Mouse (Mus musculus): ENCODE results near the gene Morn4. TPM values are rescaled to one million over a fixed set of nuclear protein-coding genes. Genes with fewer than 3 reads are reported as not detected.

Gene Morn4
- polyA plus RNA-seq, 1 experiment from 2014 or later = 166 TPM

DNA sequence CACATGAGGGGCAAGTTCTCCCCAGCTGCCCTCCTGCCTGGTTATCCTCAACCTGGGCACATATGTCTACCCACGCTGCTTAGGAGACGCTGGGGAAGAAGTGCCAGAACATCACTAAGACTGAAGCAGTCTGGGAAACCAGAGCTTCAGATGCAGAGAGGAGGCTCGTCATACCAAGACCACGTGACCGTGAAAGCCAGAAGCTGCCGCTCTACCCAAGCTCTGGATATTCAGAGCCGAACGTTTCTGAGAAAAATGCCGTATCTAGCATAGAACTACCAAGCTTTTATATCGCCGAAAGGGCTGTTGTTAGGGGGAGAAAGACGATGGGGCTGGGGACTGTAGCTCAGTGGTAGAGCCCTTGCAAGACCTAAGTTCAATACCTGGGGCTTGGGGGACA is 47.8 kb downstream of the Morn4 start:
- Histone ChIP-seq H3K9me3 (replicated peaks; ENCODE audit: control insufficient read depth, low read length) (no peaks in the 10 kb centered on the region), H3K4me3 (ENCODE audit: low read depth, low read length) (no peak overlapping the region), H3K4me2 (ENCODE audit: low read length) (no peak overlapping the region), H3K27ac (ENCODE audit: low read depth, low read length) (no peak overlapping the region), H3K36me3 (ENCODE audit: control insufficient read depth, insufficient read depth, low read length) (no peaks in the 10 kb centered on the region), H3K27me3 (replicated peaks; ENCODE audit: control insufficient read depth, insufficient read depth, low read length) (no peaks in the 10 kb centered on the region), H3K4me1 (ENCODE audit: control insufficient read depth, insufficient read depth, low read length) (no peaks in the 10 kb centered on the region), H3K9ac (ENCODE audit: low read length) (no peak overlapping the region)
- DNase-seq (ENCODE audit: low spot score) (no peak), ATAC-seq (no peak)
- 88% methylated on average over 12 of the region's 12 CpGs for WGBS

DNA sequence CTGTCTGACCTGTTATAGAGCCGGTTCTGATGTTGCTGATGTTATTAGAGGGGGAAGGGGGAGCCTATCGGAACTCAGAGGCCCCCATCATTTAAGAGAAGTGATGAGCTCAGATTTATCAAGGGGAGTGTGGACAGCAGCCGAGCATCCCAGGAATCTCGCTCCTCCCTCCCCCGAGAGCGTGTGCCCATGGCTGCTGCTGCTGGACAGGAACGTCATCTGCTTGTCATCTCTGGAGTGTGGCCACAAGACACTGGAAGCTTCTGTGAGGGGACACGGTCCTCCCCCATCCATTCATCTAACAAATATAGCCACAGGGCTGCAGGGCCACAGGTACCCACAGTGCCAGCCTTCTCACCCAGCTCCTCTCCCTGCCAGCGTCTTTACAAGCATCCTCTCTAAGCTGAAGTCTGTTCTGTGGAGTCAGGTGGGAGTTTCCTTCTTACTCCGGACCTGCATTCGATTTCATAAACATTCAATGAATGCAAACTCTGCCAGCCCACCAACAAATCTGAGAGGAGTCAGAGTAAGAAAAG is 48.9 kb downstream of the Morn4 start:
- Histone ChIP-seq H3K27ac (ENCODE audit: low read depth, low read length) (no peak overlapping the region), H3K4me2 (ENCODE audit: low read length) (no peak overlapping the region), H3K9ac (ENCODE audit: low read length) (no peak overlapping the region), H3K9me3 (replicated peaks; ENCODE audit: control insufficient read depth, low read length) (no peaks in the 10 kb centered on the region), H3K36me3 (ENCODE audit: control insufficient read depth, insufficient read depth, low read length) (no peaks in the 10 kb centered on the region), H3K27me3 (replicated peaks; ENCODE audit: control insufficient read depth, insufficient read depth, low read length) (no peaks in the 10 kb centered on the region), H3K4me3 (ENCODE audit: low read depth, low read length) (no peak overlapping the region), H3K4me1 (ENCODE audit: control insufficient read depth, insufficient read depth, low read length) (no peaks in the 10 kb centered on the region)
- 75% methylated on average over 11 of the region's 11 CpGs for WGBS
- ATAC-seq (no peak), DNase-seq (ENCODE audit: low spot score) (no peak)

DNA sequence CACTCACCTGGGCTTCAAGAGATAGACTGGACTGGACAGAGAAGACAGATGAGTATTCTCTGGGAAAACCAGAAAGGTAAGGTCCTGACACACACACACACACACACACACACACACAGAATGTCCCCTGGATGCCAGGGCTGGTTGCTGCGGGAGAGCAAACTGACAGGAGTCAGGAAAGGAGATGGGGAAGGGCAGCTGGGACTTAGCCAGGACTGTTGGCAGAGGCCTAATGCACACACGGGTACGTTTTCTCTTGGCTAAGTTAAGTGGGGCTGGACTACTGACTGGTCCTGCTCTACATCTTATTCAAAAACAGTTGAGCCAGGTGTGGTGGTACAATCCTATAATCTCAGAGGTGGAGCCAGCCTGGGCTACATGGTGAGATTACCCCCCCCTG is 49.8 kb downstream of the Morn4 start:
- H3K27me3 ChIP-seq (replicated peaks; ENCODE audit: control insufficient read depth, insufficient read depth, low read length) = no peaks in the 10 kb centered on the region
- no peak overlapping the region for H3K27ac ChIP-seq (ENCODE audit: low read depth, low read length)
- H3K9me3 ChIP-seq (replicated peaks; ENCODE audit: control insufficient read depth, low read length) = no peaks in the 10 kb centered on the region
- DNase-seq (ENCODE audit: low spot score) (no peak), ATAC-seq (no peak)
- no peaks in the 10 kb centered on the region for H3K4me1 ChIP-seq (ENCODE audit: control insufficient read depth, insufficient read depth, low read length)
- H3K9ac ChIP-seq (ENCODE audit: low read length) = no peak overlapping the region
- no peak overlapping the region for H3K4me3 ChIP-seq (ENCODE audit: low read depth, low read length)
- H3K4me2 ChIP-seq (ENCODE audit: low read length) = no peak overlapping the region
- H3K36me3 ChIP-seq (ENCODE audit: control insufficient read depth, insufficient read depth, low read length) = no peaks in the 10 kb centered on the region
- WGBS = 68% methylated on average over 3 of the region's 3 CpGs

DNA sequence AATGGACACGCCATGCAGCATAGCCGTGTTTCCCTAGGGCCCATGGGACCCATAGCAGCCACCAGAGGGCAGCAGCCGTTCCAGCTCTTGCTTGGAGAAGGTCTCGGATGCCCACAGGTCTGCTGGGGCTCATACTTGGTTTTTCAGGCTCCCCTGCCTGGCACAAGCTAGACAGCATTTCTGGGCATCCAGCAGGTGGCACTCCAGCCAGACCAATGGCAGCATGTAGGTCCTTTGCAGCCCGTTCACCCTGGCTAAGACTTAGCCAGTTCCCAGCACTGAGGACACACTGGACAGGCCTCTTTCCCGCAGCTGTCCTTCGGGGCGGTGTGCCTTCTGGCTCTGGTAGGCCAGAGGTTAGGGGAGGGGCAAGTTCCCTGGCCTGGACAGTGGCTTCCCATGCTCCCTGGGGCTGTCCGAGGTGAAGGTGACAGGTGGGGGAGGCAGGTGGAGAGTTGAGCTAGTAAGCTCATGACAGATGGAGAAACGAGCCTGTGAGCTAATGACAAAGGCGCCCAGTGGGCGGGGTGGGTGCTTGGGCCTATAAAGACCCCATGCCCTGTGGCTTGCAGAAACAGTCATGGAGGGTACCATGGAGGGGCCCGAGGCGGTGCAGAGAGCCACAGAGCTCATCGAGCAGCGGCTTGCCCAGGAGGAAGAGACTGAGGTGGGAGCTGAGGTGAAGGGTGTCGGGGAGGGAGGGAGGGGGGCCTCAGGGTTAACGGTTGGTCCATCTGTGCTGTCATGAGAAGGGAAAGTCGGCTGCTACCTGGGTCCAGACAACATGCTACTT is 50.5 kb downstream of the Morn4 start, which contains the start of gene Ankrd2:
Gene Ankrd2 (plus strand): TSS at position 545 of the 793 bp plus-strand sequence.
- ATAC-seq (peak; percentile 90), DNase-seq (ENCODE audit: low spot score) (peak; percentile 89)
- no peak within 1 kb of the TSS for H3K4me3 ChIP-seq (ENCODE audit: low read depth, low read length)
- no peaks in the 10 kb centered on the region for H3K4me1 ChIP-seq (ENCODE audit: control insufficient read depth, insufficient read depth, low read length)
- no peak within 1 kb of the TSS for H3K4me2 ChIP-seq (ENCODE audit: low read length)
- no peaks in the 10 kb centered on the region for H3K27me3 ChIP-seq (replicated peaks; ENCODE audit: control insufficient read depth, insufficient read depth, low read length)
- H3K27ac ChIP-seq (ENCODE audit: low read depth, low read length) = no peak within 1 kb of the TSS
- 68% methylated on average over 19 of the region's 19 CpGs for whole genome bisulfite sequencing
- no peaks in the 10 kb centered on the region for H3K9me3 ChIP-seq (replicated peaks; ENCODE audit: control insufficient read depth, low read length)
- no peak within 1 kb of the TSS for H3K9ac ChIP-seq (ENCODE audit: low read length)
- no peaks in the 10 kb centered on the region for H3K36me3 ChIP-seq (ENCODE audit: control insufficient read depth, insufficient read depth, low read length)

DNA sequence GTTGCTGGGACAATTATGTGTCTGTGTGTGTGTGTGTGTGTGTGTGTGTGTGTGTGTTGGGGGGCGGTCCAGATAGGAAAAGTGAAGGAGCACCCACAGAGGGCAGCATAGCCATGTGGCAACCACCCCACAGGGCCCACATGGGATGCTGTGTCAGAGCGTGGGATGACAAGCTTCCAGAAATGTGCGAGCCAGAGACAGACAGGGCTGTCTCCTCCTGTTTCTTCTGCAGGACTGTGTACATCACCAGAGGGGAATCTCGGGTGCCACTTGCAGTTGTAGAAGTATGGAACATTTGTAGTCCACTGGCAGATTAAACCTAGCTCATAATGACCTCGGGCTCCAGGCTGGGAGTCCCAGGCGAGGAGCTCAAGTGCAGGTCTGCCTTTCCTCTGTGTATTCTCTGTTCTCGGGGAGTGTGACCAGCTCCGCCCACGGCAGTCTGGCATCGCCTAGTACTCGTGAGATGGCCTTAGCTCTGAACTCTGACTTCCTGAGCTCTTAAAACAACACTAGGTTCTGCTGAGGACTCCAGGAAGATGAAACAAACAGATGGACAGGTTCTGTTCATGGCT is 51.2 kb downstream of the Morn4 start:
- no peak for ATAC-seq

DNA sequence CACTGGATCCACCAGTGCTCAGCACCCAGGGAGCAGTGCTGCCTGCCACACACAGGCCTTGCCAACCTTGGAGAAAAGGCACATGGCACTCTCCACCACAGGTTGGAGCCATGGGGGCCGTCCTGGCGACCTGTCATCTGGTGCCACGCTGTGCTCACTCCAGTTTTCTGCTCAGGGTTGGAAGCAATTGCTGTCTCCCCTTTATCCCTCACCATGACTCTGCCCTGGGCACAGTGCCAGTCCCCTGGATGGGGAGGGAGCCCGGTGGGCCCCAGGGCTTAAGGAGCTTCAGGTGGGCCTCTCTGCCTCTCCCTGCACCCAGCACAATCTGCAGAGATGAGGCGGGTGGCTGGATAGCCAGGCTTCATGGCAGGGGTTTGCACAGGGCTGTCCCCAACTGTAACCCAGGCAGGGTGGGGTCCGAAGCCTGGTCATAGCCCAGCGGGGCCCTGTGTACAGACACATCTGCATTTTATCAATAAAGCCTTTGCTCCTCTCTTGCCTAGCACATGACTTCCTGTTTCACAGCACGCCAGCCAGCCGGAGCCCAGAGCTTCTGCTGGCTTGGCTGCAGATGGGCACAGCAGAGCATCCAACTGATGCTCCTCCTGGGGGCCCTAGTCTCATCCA is 51.9 kb downstream of the Morn4 start:
- no peaks in the 10 kb centered on the region for H3K36me3 ChIP-seq (ENCODE audit: control insufficient read depth, insufficient read depth, low read length)
- WGBS = 66% methylated on average over 9 of the region's 9 CpGs
- H3K27me3 ChIP-seq (replicated peaks; ENCODE audit: control insufficient read depth, insufficient read depth, low read length) = no peaks in the 10 kb centered on the region
- H3K4me3 ChIP-seq (ENCODE audit: low read depth, low read length) = no peak overlapping the region
- H3K9ac ChIP-seq (ENCODE audit: low read length) = no peak overlapping the region
- no peaks in the 10 kb centered on the region for H3K9me3 ChIP-seq (replicated peaks; ENCODE audit: control insufficient read depth, low read length)
- H3K4me2 ChIP-seq (ENCODE audit: low read length) = no peak overlapping the region
- no peak overlapping the region for H3K27ac ChIP-seq (ENCODE audit: low read depth, low read length)
- no peaks in the 10 kb centered on the region for H3K4me1 ChIP-seq (ENCODE audit: control insufficient read depth, insufficient read depth, low read length)
- ATAC-seq (no peak), DNase-seq (ENCODE audit: low spot score) (no peak)

More for the DNA sequence above, 51.2 kb downstream of the Morn4 start:
- DNase-seq (ENCODE audit: low spot score) = no peak
- H3K4me2 ChIP-seq (ENCODE audit: low read length) = no peak overlapping the region
- no peaks in the 10 kb centered on the region for H3K9me3 ChIP-seq (replicated peaks; ENCODE audit: control insufficient read depth, low read length)
- no peaks in the 10 kb centered on the region for H3K36me3 ChIP-seq (ENCODE audit: control insufficient read depth, insufficient read depth, low read length)
- H3K27me3 ChIP-seq (replicated peaks; ENCODE audit: control insufficient read depth, insufficient read depth, low read length) = no peaks in the 10 kb centered on the region
- H3K4me1 ChIP-seq (ENCODE audit: control insufficient read depth, insufficient read depth, low read length) = no peaks in the 10 kb centered on the region
- H3K9ac ChIP-seq (ENCODE audit: low read length) = no peak overlapping the region
- WGBS = 66% methylated on average over 11 of the region's 11 CpGs
- H3K4me3 ChIP-seq (ENCODE audit: low read depth, low read length) = no peak overlapping the region
- no peak overlapping the region for H3K27ac ChIP-seq (ENCODE audit: low read depth, low read length)

DNA sequence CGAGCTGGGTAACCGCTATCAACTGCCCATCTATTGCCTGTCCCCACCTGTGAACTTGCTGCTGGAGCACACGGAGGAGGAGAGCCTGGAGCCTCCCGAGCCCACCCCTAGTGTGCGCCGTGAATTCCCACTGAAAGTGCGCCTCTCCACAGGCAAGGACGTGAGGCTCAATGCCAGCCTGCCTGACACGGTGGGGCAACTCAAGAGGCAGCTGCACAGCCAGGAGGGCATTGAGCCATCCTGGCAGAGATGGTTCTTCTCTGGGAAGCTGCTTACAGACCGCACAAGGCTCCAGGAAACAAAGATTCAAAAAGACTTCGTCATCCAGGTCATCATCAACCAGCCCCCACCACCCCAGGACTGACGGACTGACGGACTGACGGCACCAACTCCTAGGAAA is 52.5 kb downstream of the Morn4 start:
- no peaks in the 10 kb centered on the region for H3K9me3 ChIP-seq (replicated peaks; ENCODE audit: control insufficient read depth, low read length)
- no peak overlapping the region for H3K4me3 ChIP-seq (ENCODE audit: low read depth, low read length)
- 76% methylated on average over 14 of the region's 14 CpGs for WGBS
- H3K4me2 ChIP-seq (ENCODE audit: low read length) = no peak overlapping the region
- no peak for ATAC-seq
- H3K36me3 ChIP-seq (ENCODE audit: control insufficient read depth, insufficient read depth, low read length) = no peaks in the 10 kb centered on the region
- DNase-seq (ENCODE audit: low spot score) = no peak
- H3K4me1 ChIP-seq (ENCODE audit: control insufficient read depth, insufficient read depth, low read length) = no peaks in the 10 kb centered on the region
- H3K27ac ChIP-seq (ENCODE audit: low read depth, low read length) = no peak overlapping the region
- no peak overlapping the region for H3K9ac ChIP-seq (ENCODE audit: low read length)
- H3K27me3 ChIP-seq (replicated peaks; ENCODE audit: control insufficient read depth, insufficient read depth, low read length) = no peaks in the 10 kb centered on the region

DNA sequence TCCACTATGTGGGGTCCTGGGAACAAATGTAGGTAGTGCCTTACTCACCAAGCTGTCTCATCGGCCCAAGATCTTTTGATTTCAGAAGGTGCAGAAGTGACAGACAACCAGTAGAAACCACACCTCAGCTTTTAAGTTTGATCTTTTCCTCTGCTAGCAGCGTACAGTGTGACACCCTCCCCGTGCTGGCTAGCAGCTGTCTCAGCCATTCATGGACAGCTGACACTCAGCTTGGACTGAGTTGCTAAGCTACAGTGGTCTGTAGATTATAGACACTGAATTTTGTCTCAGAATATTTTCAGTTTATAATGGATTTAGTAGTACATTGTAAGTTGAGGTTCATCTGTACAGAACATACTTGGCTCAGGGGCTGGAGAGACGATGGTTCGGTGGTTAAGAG is 55.0 kb downstream of the Morn4 start:
- Histone ChIP-seq H3K9me3 (replicated peaks; ENCODE audit: control insufficient read depth, low read length) (no peaks in the 10 kb centered on the region), H3K4me2 (ENCODE audit: low read length) (no peak overlapping the region), H3K36me3 (ENCODE audit: control insufficient read depth, insufficient read depth, low read length) (no peaks in the 10 kb centered on the region), H3K27ac (ENCODE audit: low read depth, low read length) (no peak overlapping the region), H3K9ac (ENCODE audit: low read length) (no peak overlapping the region), H3K4me3 (ENCODE audit: low read depth, low read length) (no peak overlapping the region), H3K4me1 (ENCODE audit: control insufficient read depth, insufficient read depth, low read length) (no peaks in the 10 kb centered on the region), H3K27me3 (replicated peaks; ENCODE audit: control insufficient read depth, insufficient read depth, low read length) (no peaks in the 10 kb centered on the region)
- no peak for ATAC-seq
- WGBS = 92% methylated on average over 5 of the region's 5 CpGs
- no peak for DNase-seq (ENCODE audit: low spot score)

DNA sequence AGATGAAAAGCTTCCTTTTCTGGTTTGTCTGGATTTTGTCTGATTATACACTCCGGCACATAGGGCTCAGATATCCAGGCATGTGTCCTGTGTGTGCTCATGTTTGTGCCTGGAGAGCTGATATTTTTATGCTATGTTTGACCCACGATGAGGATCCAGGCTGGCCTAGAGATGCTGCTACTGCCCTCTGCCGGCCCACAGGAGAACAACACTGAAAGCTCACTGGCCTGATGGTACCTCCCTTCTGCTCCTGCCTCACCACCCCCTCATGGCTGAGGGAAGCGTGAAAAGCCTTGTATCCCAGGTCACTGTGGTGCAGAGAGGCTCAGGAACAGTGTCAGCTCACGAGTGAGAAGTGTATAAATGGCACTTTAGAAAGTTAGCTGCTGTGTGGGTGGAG is 60.0 kb downstream of the Morn4 start:
- ATAC-seq = peak; percentile 58
- Histone ChIP-seq H3K9ac (ENCODE audit: low read length) (no peak overlapping the region), H3K4me2 (ENCODE audit: low read length) (no peak overlapping the region), H3K36me3 (ENCODE audit: control insufficient read depth, insufficient read depth, low read length) (no peaks in the 10 kb centered on the region), H3K4me1 (ENCODE audit: control insufficient read depth, insufficient read depth, low read length) (no peaks in the 10 kb centered on the region), H3K27ac (ENCODE audit: low read depth, low read length) (no peak overlapping the region), H3K27me3 (replicated peaks; ENCODE audit: control insufficient read depth, insufficient read depth, low read length) (no peaks in the 10 kb centered on the region), H3K4me3 (ENCODE audit: low read depth, low read length) (no peak overlapping the region), H3K9me3 (replicated peaks; ENCODE audit: control insufficient read depth, low read length) (no peaks in the 10 kb centered on the region)
- peak; percentile 77 for DNase-seq (ENCODE audit: low spot score)
- 12% methylated on average over 5 of the region's 5 CpGs for WGBS

Measured in forebrain, embryonic 14.5 days (tissue).